In the genomic region with DNA sequence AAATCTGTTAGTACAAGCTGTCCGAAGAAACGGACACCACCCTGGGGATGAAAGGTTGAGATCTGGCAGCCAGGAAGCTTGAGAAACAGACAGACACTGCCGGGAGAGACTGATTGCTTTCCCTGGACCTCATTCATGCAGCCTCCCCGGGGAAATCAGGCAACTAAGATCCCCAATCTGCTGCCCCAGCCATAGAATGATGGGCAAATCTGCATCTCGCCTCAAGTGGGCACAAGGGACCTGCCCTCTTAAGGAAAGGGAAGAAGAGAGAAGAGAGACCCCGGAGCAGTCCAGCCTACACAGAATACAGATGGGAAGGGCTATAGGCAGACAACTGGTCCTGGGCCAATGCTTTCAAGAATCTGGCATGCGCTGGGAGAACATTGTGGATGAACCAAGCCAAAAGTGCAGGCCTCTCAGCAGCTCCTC, we compare ENCODE assay signal across 13 mouse cellular contexts. TPM values are rescaled to one million over a fixed set of nuclear protein-coding genes. Genes with fewer than 3 reads are reported as not detected.
DNase-seq lines count a peak whose midpoint lies in the region; ATAC-seq and TF ChIP-seq lines count a peak whose summit lies in the region.
"Had no signal": no experiment of that assay in that cellular context is flagged by ENCODE, and none has a peak within 500 bp of the region (broad histone marks: within the 10 kb centered on the region; RNA-seq: fewer than 3 reads in every experiment).

No protein-coding gene starts in this region.

- DNase-seq in kidney, adult 2 months, result peak; percentile 9
- no peak for DNase-seq in kidney, adult 9 months
- DNase-seq in cerebellum, adult 11-12 months, result peak; percentile 23
- DNase-seq in gastrocnemius, postnatal 10 days, result peak; percentile 17
- DNase-seq in spleen, postnatal 14 days (ENCODE audit: low spot score in 2 of 2), result no peak
- no peak for DNase-seq in left cerebral cortex, adult 18-20 months (ENCODE audit: low spot score in 2 of 2)
- DNase-seq: kidney, postnatal 14 days had no signal

- no peak overlapping the region for H3K9ac ChIP-seq in hindbrain, embryonic 16.5 days (ENCODE audit: low read depth, low read length)
- H3K9ac ChIP-seq: embryonic facial prominence, embryonic 12.5 days; liver, embryonic 12.5 days had no signal

- no peak overlapping the region for H3K27ac ChIP-seq in kidney, adult 2 months (ENCODE audit: insufficient read depth, low read depth, low read length)
- no peak overlapping the region for H3K27ac ChIP-seq in hindbrain, embryonic 16.5 days (ENCODE audit: low read depth, low read length)
- H3K27ac ChIP-seq: embryonic facial prominence, embryonic 12.5 days; liver, embryonic 12.5 days had no signal

- no peaks in the 10 kb centered on the region for H3K9me3 ChIP-seq in hindbrain, embryonic 16.5 days (ENCODE audit: control insufficient read depth, low read length)
- H3K9me3 ChIP-seq: embryonic facial prominence, embryonic 12.5 days; liver, embryonic 12.5 days had no signal

- H3K4me1 ChIP-seq in kidney, adult 2 months (ENCODE audit: control insufficient read depth, insufficient read depth, low read length), result no peaks in the 10 kb centered on the region
- H3K4me1 ChIP-seq in hindbrain, embryonic 16.5 days (ENCODE audit: control insufficient read depth, insufficient read depth, low read depth, low read length), result peaks cover 6% of the 10 kb centered on the region
- H3K4me1 ChIP-seq: embryonic facial prominence, embryonic 12.5 days; liver, embryonic 12.5 days had no signal

- no peak overlapping the region for H3K4me2 ChIP-seq in hindbrain, embryonic 16.5 days (ENCODE audit: low read length)
- H3K4me2 ChIP-seq: embryonic facial prominence, embryonic 12.5 days; liver, embryonic 12.5 days had no signal

- no peak for TF ChIP-seq POLR2A in kidney, adult 2 months (IDR thresholded peaks at IDR 0.05; ENCODE audit: low read depth, low read length)

- ATAC-seq in hindbrain, embryonic 16.5 days, result peak; percentile 64
- ATAC-seq in monocyte, adult 5-6 weeks (replicated peaks; ENCODE audit: insufficient number of reproducible peaks, low FRiP score, low TSS enrichment, poor library complexity, severe bottlenecking), result no peak
- ATAC-seq: liver, embryonic 12.5 days had no signal

- TF ChIP-seq CTCF in kidney, adult 2 months (conservative IDR thresholded peaks at IDR 0.05; ENCODE audit: insufficient read depth, insufficient read length, low read depth, low read length), result no peak

- no peaks in the 10 kb centered on the region for H3K36me3 ChIP-seq in kidney, adult 2 months (ENCODE audit: control insufficient read depth, insufficient read depth, low read length)
- no peaks in the 10 kb centered on the region for H3K36me3 ChIP-seq in hindbrain, embryonic 16.5 days (ENCODE audit: control insufficient read depth, insufficient read depth, low read length)
- H3K36me3 ChIP-seq: embryonic facial prominence, embryonic 12.5 days; liver, embryonic 12.5 days had no signal

- no peaks in the 10 kb centered on the region for H3K27me3 ChIP-seq in kidney, adult 2 months (replicated peaks; ENCODE audit: control insufficient read depth, insufficient read depth, low read length)
- no peaks in the 10 kb centered on the region for H3K27me3 ChIP-seq in hindbrain, embryonic 16.5 days (replicated peaks; ENCODE audit: control insufficient read depth, insufficient read depth, low read length)
- H3K27me3 ChIP-seq: embryonic facial prominence, embryonic 12.5 days; liver, embryonic 12.5 days had no signal

- H3K4me3 ChIP-seq in kidney, adult 2 months (ENCODE audit: insufficient read depth, low read depth, low read length), result no peak overlapping the region
- H3K4me3 ChIP-seq in hindbrain, embryonic 16.5 days (ENCODE audit: low read length), result no peak overlapping the region
- H3K4me3 ChIP-seq: embryonic facial prominence, embryonic 12.5 days; liver, embryonic 12.5 days had no signal

- WGBS in kidney, adult 2 months, result 62% methylated on average over 7 of the region's 7 CpGs
- WGBS in hindbrain, embryonic 16.5 days, result 32% methylated on average over 7 of the region's 7 CpGs

RNA-seq across cellular contexts. Expression of a gene that starts 37.4 kb away (rescaled TPM):
- 24.4 and 28.2 TPM in 2 replicates for polyA plus RNA-seq in kidney, adult 2 months (2012; rRNA removed)
- total RNA-seq in gastrocnemius, postnatal 10 days (2021), result 10 to 100 TPM; 24.2 to 26.4 TPM
- polyA plus RNA-seq in hindbrain, embryonic 16.5 days (2015; fragmentation: Nextera tagmentation; extraction: Ambion mirVana), result 32.5 and 35.0 TPM in 2 replicates
- total RNA-seq in monocyte, adult 5-6 weeks (2017), result 13.1 to 23.1 TPM (median 15.2 TPM) in 3 replicates
- 10 to 100 TPM; 28.6 to 29.6 TPM for total RNA-seq in left cerebral cortex, adult 18-20 months (2021)

RNA-seq across cellular contexts. Expression of a gene that starts 44.0 kb away (rescaled TPM):
- polyA plus RNA-seq in kidney, adult 2 months (2012; rRNA removed), result 0.09 and 0.22 TPM in 2 replicates
- not detected for total RNA-seq in gastrocnemius, postnatal 10 days (2021)
- polyA plus RNA-seq in hindbrain, embryonic 16.5 days (2015; fragmentation: Nextera tagmentation; extraction: Ambion mirVana), result not detected in 2 replicates
- total RNA-seq in monocyte, adult 5-6 weeks (2017), result not detected in 3 replicates
- total RNA-seq in left cerebral cortex, adult 18-20 months (2021), result not detected
- polyA plus RNA-seq: embryonic facial prominence, embryonic 12.5 days; liver, embryonic 12.5 days; small intestine, adult 2 months; urinary bladder, adult 2 months had no signal

Comparison
In these comparisons a context has a peak if more than half of its experiments do, and no peak if none do; other contexts are left out.
1. DNase-seq: peak in kidney, adult 2 months (single experiment), cerebellum, adult 11-12 months (single experiment) and gastrocnemius, postnatal 10 days (single experiment); none in kidney, adult 9 months (single experiment), spleen, postnatal 14 days (0 of 2) and left cerebral cortex, adult 18-20 months (0 of 2).